Mouse (Mus musculus) limb, embryonic 11.5 days (tissue): Measurements from ENCODE around the gene Ubl4b. TPM values are rescaled to one million over a fixed set of nuclear protein-coding genes. Genes with fewer than 3 reads are reported as not detected.

ENCODE experiments used
- ATAC-seq: fragments of 200-750 bp; cut with Nextera tagmentation; 2 replicates; pipeline ENCODE4 v1.8.0; 2017; ENCODE audit warnings: low read depth; ENCODE audit not compliant: insufficient number of reproducible peaks, low FRiP score, low TSS enrichment
- DNase-seq: peaks from one replicate; pipeline ENCODE4 v3.0.0-alpha.2; 2015; ENCODE audit warnings: low spot score
- H3K27ac ChIP-seq: fragments of 300-500 bp; sonication (generic); replicated peaks from 2 replicates; pipeline ENCODE4 v1.5.1; 2014; ENCODE audit warnings: low read depth, mild to moderate bottlenecking, low read length
- H3K27me3 ChIP-seq: fragments of 300-500 bp; sonication (generic); 2 replicates; pipeline ENCODE4 v1.6.1; 2014; ENCODE audit warnings: mild to moderate bottlenecking, low read length, mixed read lengths; ENCODE audit not compliant: control insufficient read depth, insufficient read depth
- H3K36me3 ChIP-seq: fragments of 300-500 bp; sonication (generic); 2 replicates; pipeline ENCODE4 v1.6.1; 2014; ENCODE audit warnings: mild to moderate bottlenecking, low read length, moderate library complexity, mixed read lengths; ENCODE audit not compliant: control insufficient read depth, insufficient read depth
- H3K4me1 ChIP-seq: fragments of 300-500 bp; sonication (generic); 2 replicates; pipeline ENCODE4 v1.6.1; 2014; ENCODE audit warnings: low read length, mixed read lengths; ENCODE audit not compliant: control insufficient read depth, insufficient read depth
- H3K4me2 ChIP-seq: fragments of 300-500 bp; sonication (generic); 2 replicates; pipeline ENCODE4 v1.6.1; 2014; ENCODE audit warnings: low read depth, mild to moderate bottlenecking, moderate library complexity; ENCODE audit not compliant: severe bottlenecking
- H3K4me3 ChIP-seq: fragments of 300-500 bp; sonication (generic); 2 replicates; pipeline ENCODE4 v1.5.1; 2014; ENCODE audit warnings: low read depth, low read length
- H3K9ac ChIP-seq: fragments of 300-500 bp; sonication (generic); 2 replicates; pipeline ENCODE4 v1.6.1; 2014; ENCODE audit warnings: mild to moderate bottlenecking, low read length
- H3K9me3 ChIP-seq: fragments of 300-500 bp; sonication (generic); 2 replicates; pipeline ENCODE4 v1.6.1; 2016; ENCODE audit warnings: low read length; ENCODE audit not compliant: control insufficient read depth
- WGBS: fragments of 180-500 bp; shearing (Covaris S2); extraction: QIAGEN DNeasy Blood & Tissue Kit; methylation state at CpG from one replicate; pipeline ENCODE4 v1.1.7; 2014; 5-methylcytosine and 5-hydroxymethylcytosine counted together
- polyA plus RNA-seq: library from polyadenylated mRNA; unstranded; fragments of >200 nt; fragmentation: Nextera tagmentation; extraction: Ambion mirVana; gene quantifications from 2 replicates; pipeline ENCODE4 v1.2.1, GENCODE M21; 2014

Ubl4b gene
- polyA plus RNA-seq, result 0.17 and 0.23 TPM in 2 replicates

DNA sequence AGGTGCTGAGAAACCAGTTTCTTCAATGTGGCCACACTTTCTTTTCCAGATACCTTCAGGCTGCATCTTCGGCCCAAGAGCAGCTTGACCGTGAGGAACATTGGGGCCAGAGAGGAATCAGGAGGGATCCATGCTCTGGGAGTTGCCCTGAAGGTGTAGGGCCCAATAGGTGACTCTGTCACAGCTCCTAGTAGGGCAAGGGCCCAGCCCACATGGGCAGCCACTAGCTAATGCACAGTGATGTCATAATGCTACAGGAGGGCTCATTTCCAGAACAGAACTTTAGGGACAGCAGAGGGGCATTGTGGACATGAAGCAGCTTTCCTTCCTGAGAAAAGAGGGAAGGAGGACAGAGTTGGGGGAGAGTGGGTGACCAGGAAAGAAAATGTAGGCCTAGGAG is at the start of gene Ubl4b:
Ubl4b (minus strand) TSS at position 232 of the 400 bp plus-strand sequence.
- 80% methylated on average over 2 of the region's 2 CpGs for WGBS
- H3K27ac ChIP-seq, result no peak within 1 kb of the TSS
- no peak within 1 kb of the TSS for H3K4me2 ChIP-seq
- ATAC-seq (no peak), DNase-seq (no peak)
- H3K36me3 ChIP-seq, result no peaks in the 10 kb centered on the region
- no peak within 1 kb of the TSS for H3K4me3 ChIP-seq
- H3K9me3 ChIP-seq, result no peaks in the 10 kb centered on the region
- no peaks in the 10 kb centered on the region for H3K27me3 ChIP-seq
- H3K4me1 ChIP-seq, result 0 out of 2 replicates have a peak, but pooled peaks cover 3% of the 10 kb centered on the region
- H3K9ac ChIP-seq, result no peak within 1 kb of the TSS

- no peak overlapping the region for H3K27ac ChIP-seq
- H3K4me2 ChIP-seq, result no peak overlapping the region
Measured at GRCm38 (mm10) chr3:107600127-107600526, 45.3 kb upstream of the Ubl4b start.

DNA sequence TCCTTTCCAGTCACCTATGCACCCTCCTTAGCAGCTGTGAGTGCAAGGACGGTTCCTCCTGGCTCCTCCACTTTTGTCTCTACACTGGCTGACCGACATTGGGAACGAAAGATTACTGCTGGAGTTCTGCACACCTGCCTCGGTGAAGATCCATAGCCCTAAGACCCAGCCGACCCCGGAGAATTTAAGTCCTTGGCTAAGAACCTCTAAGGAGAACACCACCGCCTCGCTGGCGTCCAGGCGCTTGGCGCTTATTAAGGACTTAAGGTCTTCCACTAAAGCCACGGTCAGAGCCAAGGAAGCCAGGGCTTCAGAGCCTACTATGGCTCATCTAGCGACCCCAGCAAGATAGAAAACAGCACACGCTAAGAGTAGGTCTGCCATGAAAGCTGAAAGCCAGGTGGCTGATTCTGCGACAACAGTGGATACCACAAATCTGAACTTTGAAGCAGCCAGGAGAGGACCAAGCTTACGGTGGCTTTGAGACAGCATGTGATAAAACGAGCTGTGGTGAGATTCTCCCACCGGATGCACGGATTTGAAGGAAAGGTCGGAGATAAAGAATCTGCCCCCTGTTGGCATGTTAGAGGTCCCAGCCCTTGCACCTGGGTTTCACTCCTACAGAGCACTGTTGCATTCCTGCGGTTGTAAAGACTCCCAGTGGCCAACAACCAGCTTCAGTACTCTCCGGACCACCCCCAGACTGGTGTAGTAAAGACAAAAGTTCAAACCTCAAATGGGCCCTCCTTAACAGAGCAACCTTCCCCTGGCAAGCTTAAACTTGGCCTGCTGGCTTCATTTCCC is 42.9 kb upstream of the Ubl4b start:
- 6% methylated on average over 22 of the region's 22 CpGs for WGBS
- Histone ChIP-seq H3K36me3 (no peaks in the 10 kb centered on the region), H3K4me1 (peaks cover 40% of the 10 kb centered on the region), H3K9me3 (no peaks in the 10 kb centered on the region), H3K9ac (no peak overlapping the region), H3K4me3 (peak overlapping the region; percentile 62; the same call in 1 of the 2 replicates), H3K4me2 (peak overlapping the region; percentile 85; the same call in 1 of the 2 replicates), H3K27me3 (peaks cover 27% of the 10 kb centered on the region), H3K27ac (no peak overlapping the region)
- DNase-seq (peak; percentile 56), ATAC-seq (no peak)

More at GRCm38 (mm10) chr3:107600127-107600526, 45.3 kb upstream of the Ubl4b start:
- H3K9ac ChIP-seq, result no peak overlapping the region
- H3K4me3 ChIP-seq, result no peak overlapping the region
- H3K27me3 ChIP-seq, result peaks cover 23% of the 10 kb centered on the region
- H3K36me3 ChIP-seq, result no peaks in the 10 kb centered on the region
- DNase-seq, result no peak
- ATAC-seq, result no peak
- H3K9me3 ChIP-seq, result no peaks in the 10 kb centered on the region
- 52% methylated on average over 6 of the region's 6 CpGs for WGBS
- peaks cover 29% of the 10 kb centered on the region for H3K4me1 ChIP-seq

- H3K4me1 ChIP-seq, result peaks cover 37% of the 10 kb centered on the region
- no peaks in the 10 kb centered on the region for H3K36me3 ChIP-seq
- peak overlapping the region; percentile 62; the same call in 1 of the 2 replicates for H3K4me3 ChIP-seq
- H3K27ac ChIP-seq, result no peak overlapping the region
- no peak for DNase-seq
- no peaks in the 10 kb centered on the region for H3K9me3 ChIP-seq
- peak overlapping the region; percentile 85; the same call in 1 of the 2 replicates for H3K4me2 ChIP-seq
- H3K9ac ChIP-seq, result no peak overlapping the region
- ATAC-seq, result no peak
- H3K27me3 ChIP-seq, result peaks cover 27% of the 10 kb centered on the region
- under 1% methylated on average over 22 of the region's 24 CpGs for WGBS
Measured at GRCm38 (mm10) chr3:107597134-107597533, 42.3 kb upstream of the Ubl4b start.

- Histone ChIP-seq H3K36me3 (no peaks in the 10 kb centered on the region), H3K4me1 (peaks cover 37% of the 10 kb centered on the region), H3K9me3 (no peaks in the 10 kb centered on the region), H3K27ac (no peak overlapping the region), H3K4me2 (peak overlapping the region; percentile 85), H3K9ac (peak overlapping the region; percentile 78), H3K4me3 (peak overlapping the region; percentile 62), H3K27me3 (peaks cover 27% of the 10 kb centered on the region)
- DNase-seq, result no peak
- no peak for ATAC-seq
- WGBS, result 1% methylated on average over 26 of the region's 26 CpGs
Measured at GRCm38 (mm10) chr3:107596559-107596958, 41.7 kb upstream of the Ubl4b start.

GRCm38 (mm10) chr3:107595938-107596461 is 41.1 kb upstream of the Ubl4b start:
- peak overlapping the region; percentile 78; the same call in 1 of the 2 replicates for H3K27ac ChIP-seq
- peak overlapping the region; percentile 85 for H3K4me2 ChIP-seq
- H3K4me3 ChIP-seq, result peak overlapping the region; percentile 62
- peaks cover 37% of the 10 kb centered on the region for H3K4me1 ChIP-seq
- ATAC-seq, result no peak
- no peaks in the 10 kb centered on the region for H3K9me3 ChIP-seq
- no peaks in the 10 kb centered on the region for H3K36me3 ChIP-seq
- peaks cover 25% of the 10 kb centered on the region for H3K27me3 ChIP-seq
- peak; percentile 79 for DNase-seq
- WGBS, result under 1% methylated on average over 34 of the region's 34 CpGs
- H3K9ac ChIP-seq, result peak overlapping the region; percentile 78

GRCm38 (mm10) chr3:107595264-107595937 is 40.5 kb upstream of the Ubl4b start:
- ATAC-seq (no peak), DNase-seq (peak; percentile 77)
- Histone ChIP-seq H3K36me3 (no peaks in the 10 kb centered on the region), H3K27ac (peak overlapping the region; percentile 78), H3K27me3 (peaks cover 24% of the 10 kb centered on the region), H3K4me1 (peaks cover 37% of the 10 kb centered on the region), H3K9ac (peak overlapping the region; percentile 78), H3K4me2 (peak overlapping the region; percentile 85), H3K9me3 (no peaks in the 10 kb centered on the region), H3K4me3 (peak overlapping the region; percentile 62)
- WGBS, result 0% methylated on average over 50 of the region's 50 CpGs

GRCm38 (mm10) chr3:107594662-107595263 is 39.9 kb upstream of the Ubl4b start, which contains the start of gene Alx3:
Gene Alx3, plus strand, starts transcription at chr3:107595031.
- peaks cover 24% of the 10 kb centered on the region for H3K27me3 ChIP-seq
- H3K9me3 ChIP-seq, result no peaks in the 10 kb centered on the region
- no peaks in the 10 kb centered on the region for H3K36me3 ChIP-seq
- no peak; the same call in 1 of the 2 replicates for ATAC-seq
- peak; percentile 56 for DNase-seq
- peak within 1 kb of the TSS; percentile 62 for H3K4me3 ChIP-seq
- WGBS, result under 1% methylated on average over 42 of the region's 46 CpGs
- peak within 1 kb of the TSS; percentile 78 for H3K9ac ChIP-seq
- peaks cover 35% of the 10 kb centered on the region for H3K4me1 ChIP-seq
- H3K27ac ChIP-seq, result peak within 1 kb of the TSS; percentile 78
- peak within 1 kb of the TSS; percentile 85 for H3K4me2 ChIP-seq
